Mouse (Mus musculus): Measurements from ENCODE around the gene Sln.

Gene Sln

GRCm38 (mm10) chr9:53849864-53850263 lies at the start of gene Sln:
Gene Sln, plus strand, starts transcription at chr9:53850164.
- in situ Hi-C loops (cut with MboI), result no loop called here

GRCm38 (mm10) chr9:53802921-53803320 lies 47.0 kb upstream of the Sln start:
- in situ Hi-C loops (cut with MboI), result no loop called here

GRCm38 (mm10) chr9:53806496-53807086 lies 43.4 kb upstream of the Sln start:
- in situ Hi-C loops (cut with MboI), result no loop called here

GRCm38 (mm10) chr9:53813418-53813817 lies 36.5 kb upstream of the Sln start:
- in situ Hi-C loops (cut with MboI), result no loop called here

GRCm38 (mm10) chr9:53818760-53819159 lies 31.2 kb upstream of the Sln start:
- in situ Hi-C loops (cut with MboI), result no loop called here

- in situ Hi-C loops (cut with MboI), result no loop called here
Observed at GRCm38 (mm10) chr9:53825318-53825717, 24.6 kb upstream of the Sln start.

GRCm38 (mm10) chr9:53829081-53829865 lies 20.7 kb upstream of the Sln start:
- in situ Hi-C loops (cut with MboI), result no loop called here

GRCm38 (mm10) chr9:53829866-53830209 lies 20.1 kb upstream of the Sln start:
- in situ Hi-C loops (cut with MboI), result no loop called here

- in situ Hi-C loops (cut with MboI), result no loop called here
Observed at GRCm38 (mm10) chr9:53835039-53835438, 14.9 kb upstream of the Sln start.

- in situ Hi-C loops (cut with MboI), result no loop called here
Observed at GRCm38 (mm10) chr9:53835976-53836375, 14.0 kb upstream of the Sln start.

GRCm38 (mm10) chr9:53838816-53839215 lies 11.1 kb upstream of the Sln start:
- in situ Hi-C loops (cut with MboI), result no loop called here

- in situ Hi-C loops (cut with MboI), result no loop called here
Observed at GRCm38 (mm10) chr9:53848548-53848947, 1.4 kb upstream of the Sln start.

GRCm38 (mm10) chr9:53852158-53852557 lies 2.2 kb downstream of the Sln start:
- in situ Hi-C loops (cut with MboI), result no loop called here

GRCm38 (mm10) chr9:53853672-53854071 lies 3.7 kb downstream of the Sln start:
- in situ Hi-C loops (cut with MboI), result no loop called here

GRCm38 (mm10) chr9:53854525-53854924 lies 4.6 kb downstream of the Sln start:
- in situ Hi-C loops (cut with MboI), result no loop called here

GRCm38 (mm10) chr9:53857864-53858263 lies 7.9 kb downstream of the Sln start:
- in situ Hi-C loops (cut with MboI), result no loop called here

- in situ Hi-C loops (cut with MboI), result no loop called here
Observed at GRCm38 (mm10) chr9:53873239-53873638, 23.3 kb downstream of the Sln start.

- in situ Hi-C loops (cut with MboI), result no loop called here
Observed at GRCm38 (mm10) chr9:53877423-53877822, 27.5 kb downstream of the Sln start.

- in situ Hi-C loops (cut with MboI), result no loop called here
Observed at GRCm38 (mm10) chr9:53883588-53884280, 33.8 kb downstream of the Sln start.

GRCm38 (mm10) chr9:53890075-53890474 lies 40.1 kb downstream of the Sln start:
- in situ Hi-C loops (cut with MboI), result no loop called here

- in situ Hi-C loops (cut with MboI), result no loop called here
Observed at GRCm38 (mm10) chr9:53895827-53896226, 45.9 kb downstream of the Sln start.

- in situ Hi-C loops (cut with MboI), result no loop called here
Observed at GRCm38 (mm10) chr9:53899836-53900235, 49.9 kb downstream of the Sln start.

- in situ Hi-C loops (cut with MboI), result no loop called here
Observed at GRCm38 (mm10) chr9:53903215-53903842, 53.4 kb downstream of the Sln start.

All from mature B cell (primary cell).